Mouse (Mus musculus) olfactory bulb, adult 2 months (tissue): ENCODE results near the gene Daam2.

Source experiments
- CTCF ChIP-seq: fragments of 200-500 bp; IDR thresholded peaks from 2 replicates; pipeline ENCODE4 v1.5.1; 2012; ENCODE audit warnings: low read depth, mild to moderate bottlenecking, low read length, moderate library complexity; ENCODE audit not compliant: insufficient read depth
- POLR2A ChIP-seq: fragments of 200-500 bp; IDR thresholded peaks from 2 replicates; pipeline ENCODE4 v1.6.1; 2012; ENCODE audit warnings: mild to moderate bottlenecking, low read depth, low read length, moderate library complexity; ENCODE audit not compliant: insufficient read depth

GRCm38 (mm10) chr17:49528033-49528432, 36.1 kb downstream of the Daam2 start:
- TF ChIP-seq POLR2A, result no peak
- no peak for TF ChIP-seq CTCF
